Mouse (Mus musculus): Measurements from ENCODE around the gene Lypla2. TPM values are rescaled to one million over a fixed set of nuclear protein-coding genes. Genes with fewer than 3 reads are reported as not detected.

Gene Lypla2
- total RNA-seq, 2 experiments from 2014 or later: 25.6 to 30.4 TPM

DNA sequence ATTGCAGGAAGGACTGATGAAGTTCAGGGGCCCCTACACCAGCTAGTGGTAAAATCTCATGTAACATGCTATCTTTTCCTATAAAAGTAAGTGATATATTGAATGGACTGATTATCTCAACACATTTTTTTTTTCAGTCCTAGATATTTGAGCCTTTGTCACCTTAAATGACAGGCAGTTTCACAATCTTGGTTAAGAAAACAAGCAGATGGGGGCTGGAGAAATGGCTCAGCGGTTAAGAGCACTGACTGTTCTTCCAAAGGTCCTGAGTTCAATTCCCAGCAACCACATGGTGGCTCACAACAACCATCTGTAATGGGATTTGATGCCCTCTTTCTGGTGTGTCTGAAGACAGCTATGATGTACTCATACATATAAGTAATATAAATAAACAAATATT lies 50.2 kb downstream of the Lypla2 start:
- TF ChIP-seq CTCF (IDR thresholded peaks at IDR 0.05): no peak
- peak overlapping the region; percentile 76 for H3K4me3 ChIP-seq
- intact Hi-C loops (cut with DNase I): no loop called here
- DNase-seq: no peak
- peak overlapping the region; percentile 86 for H3K27ac ChIP-seq

DNA sequence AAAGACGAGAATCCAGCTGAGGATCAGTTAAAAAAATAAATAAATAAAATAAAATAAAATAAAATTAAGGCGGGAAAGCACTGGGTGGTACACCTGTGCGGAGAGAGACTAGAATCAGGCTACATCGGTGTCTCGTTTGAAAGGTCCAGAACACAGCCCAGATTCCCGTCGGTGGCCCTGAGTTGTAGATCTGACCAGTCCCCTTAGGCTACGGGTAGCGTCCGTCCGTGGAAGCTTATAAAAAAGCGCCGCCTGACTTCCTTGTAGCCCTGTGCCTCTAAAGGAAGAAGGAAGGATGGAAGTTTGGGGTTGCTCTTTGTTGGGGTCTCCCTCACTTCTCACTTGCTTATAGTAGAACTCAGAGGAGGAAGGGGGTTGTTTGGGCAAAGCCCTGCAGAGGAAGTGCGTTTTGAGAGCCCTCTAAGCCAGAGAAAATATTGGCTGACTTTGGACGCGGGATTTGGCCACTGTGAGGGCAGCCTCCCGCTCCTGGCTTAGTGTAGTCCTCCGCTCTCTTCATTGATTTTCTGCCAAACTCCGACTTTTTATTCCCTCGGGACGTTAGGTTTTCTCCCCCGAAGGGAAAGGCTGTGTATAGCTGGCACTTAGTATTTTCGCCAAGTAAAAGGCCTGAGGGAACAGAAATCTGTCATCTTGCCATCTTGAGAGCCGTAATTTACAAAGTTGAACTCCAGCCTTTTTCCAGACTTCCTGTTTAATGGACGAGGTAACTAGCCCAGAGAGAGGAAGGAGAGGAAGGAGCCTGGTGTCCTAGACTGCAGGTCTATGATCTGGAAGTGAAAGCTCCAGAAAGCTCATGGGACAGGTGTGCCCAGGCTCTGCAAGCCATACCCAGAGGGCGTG lies 50.9 kb downstream of the Lypla2 start:
- TF ChIP-seq CTCF (IDR thresholded peaks at IDR 0.05): no peak

DNA sequence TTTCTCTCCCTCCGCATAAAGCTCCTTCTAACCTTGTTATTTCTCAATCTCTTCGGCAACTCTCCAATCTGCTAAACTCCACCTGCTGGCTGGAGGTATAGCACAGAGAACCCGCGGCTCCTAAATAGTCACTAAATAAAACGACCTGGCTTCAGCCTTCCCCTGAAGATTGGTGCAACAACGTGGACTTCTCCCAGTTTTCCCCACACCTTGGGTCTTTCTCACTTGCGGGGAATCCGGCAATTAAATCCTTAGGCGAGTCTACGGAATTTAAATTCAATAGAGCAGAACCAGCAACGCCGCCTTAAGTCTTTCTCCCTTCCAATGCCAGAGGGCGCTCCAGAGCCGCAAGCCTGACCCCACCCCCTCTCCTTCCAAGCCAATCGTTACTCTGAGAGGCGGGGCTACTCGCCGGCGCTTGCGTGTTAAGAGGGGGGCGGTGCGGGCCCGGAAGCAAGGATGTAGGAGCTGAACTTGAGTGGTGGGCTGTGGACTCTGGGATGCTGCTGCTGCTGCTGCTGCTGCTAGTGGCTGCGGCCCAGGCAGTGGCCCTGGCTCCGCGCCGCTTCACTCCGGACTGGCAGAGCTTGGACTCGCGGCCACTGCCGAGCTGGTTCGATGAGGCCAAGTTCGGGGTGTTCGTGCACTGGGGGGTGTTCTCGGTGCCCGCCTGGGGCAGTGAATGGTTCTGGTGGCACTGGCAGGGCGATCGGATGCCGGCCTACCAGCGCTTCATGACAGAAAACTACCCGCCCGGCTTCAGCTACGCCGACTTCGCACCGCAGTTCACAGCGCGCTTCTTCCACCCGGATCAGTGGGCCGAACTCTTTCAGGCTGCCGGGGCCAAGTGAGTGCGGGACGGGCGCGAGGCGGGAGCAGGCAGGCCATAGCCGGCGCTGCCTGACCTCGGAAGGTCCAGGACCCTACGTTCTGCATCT lies 51.9 kb downstream of the Lypla2 start, which contains the start of gene Fuca1:
Gene Fuca1 (plus strand): TSS at position 432 of the 938 bp plus-strand sequence.
- H3K27ac ChIP-seq: peak within 1 kb of the TSS; percentile 86
- intact Hi-C loops (cut with DNase I): loop anchor here (2.0 kb wide), 2 partner anchors 26 to 120 kb away; partner anchors contain the start of gene Hmgcl
- peak within 1 kb of the TSS; percentile 76 for H3K4me3 ChIP-seq
- TF ChIP-seq CTCF (IDR thresholded peaks at IDR 0.05): peak; percentile 82
- peak; percentile 96 for DNase-seq

More for the DNA sequence above, 50.9 kb downstream of the Lypla2 start:
- Histone ChIP-seq H3K4me3 (peak overlapping the region; percentile 76), H3K27ac (peak overlapping the region; percentile 86)
- intact Hi-C loops (cut with DNase I): loop anchor here (2.0 kb wide), 2 partner anchors 25 to 121 kb away; partner anchors contain the start of gene Hmgcl
- peak; percentile 33 for DNase-seq

DNA sequence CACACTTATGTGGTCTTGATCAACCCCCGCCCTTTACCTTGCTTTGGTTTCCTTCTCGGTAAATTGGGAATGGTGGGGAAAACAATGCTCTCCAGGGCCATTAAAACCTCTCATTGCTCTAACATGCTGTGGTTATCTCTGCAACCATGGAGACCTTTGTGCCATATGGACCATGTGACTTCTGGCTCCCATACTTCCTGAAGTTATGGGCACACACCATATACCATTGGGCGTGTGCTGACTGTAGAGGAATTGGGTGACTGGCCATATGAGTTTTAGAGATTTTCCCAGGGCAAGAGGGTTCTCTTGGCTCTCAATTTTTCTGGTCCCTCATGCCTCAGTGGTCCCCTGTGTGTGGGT lies 53.2 kb downstream of the Lypla2 start:
- Histone ChIP-seq H3K4me3 (no peak overlapping the region), H3K27ac (no peak overlapping the region)
- no peak for TF ChIP-seq CTCF (IDR thresholded peaks at IDR 0.05)
- intact Hi-C loops (cut with DNase I): loop anchor here (2.0 kb wide), 1 partner anchor 30 kb away; no protein-coding TSS in a partner anchor
- no peak for DNase-seq

DNA sequence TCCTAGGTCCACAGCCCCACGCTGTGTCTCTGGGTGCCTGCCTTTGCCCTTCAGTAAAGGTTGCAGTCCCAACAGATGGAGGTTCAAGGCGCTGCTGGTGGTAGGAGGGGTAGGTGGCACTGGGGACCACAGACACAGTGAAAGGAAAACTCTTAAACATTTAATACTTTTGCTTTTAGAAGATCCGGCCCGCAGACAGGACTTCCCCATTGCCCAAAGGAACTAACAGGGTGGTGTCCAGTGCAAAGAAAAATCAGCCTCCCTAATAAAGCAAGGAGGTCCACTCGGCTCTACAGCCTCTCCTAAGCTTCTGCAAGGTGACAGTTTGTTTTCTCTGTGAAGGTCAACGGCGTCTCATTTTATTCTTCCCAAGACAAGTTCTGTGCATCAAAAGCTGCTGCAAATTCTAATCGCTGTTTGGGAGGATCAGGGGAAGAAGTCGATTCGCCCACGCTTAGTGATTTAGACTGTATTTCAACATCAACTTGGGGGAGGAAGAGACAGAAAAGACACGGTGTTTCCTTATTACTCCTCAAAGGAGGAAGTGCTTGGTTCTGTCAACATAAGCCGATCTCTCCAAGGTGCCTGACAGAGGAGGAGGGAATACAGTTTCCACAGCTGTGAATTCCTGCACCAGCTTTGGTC lies 53.7 kb downstream of the Lypla2 start:
- intact Hi-C loops (cut with DNase I): loop anchor here (2.0 kb wide), 1 partner anchor 30 kb away; no protein-coding TSS in a partner anchor
- Histone ChIP-seq H3K27ac (peak overlapping the region; percentile 48; the same call in 1 of the 2 replicates), H3K4me3 (no peak overlapping the region; the same call in 1 of the 2 replicates)
- no peak for TF ChIP-seq CTCF (IDR thresholded peaks at IDR 0.05)
- no peak for DNase-seq

Other genes with a start within 250 kb of the Lypla2 start
- not detected for gene Il22ra1, start 244.5 kb downstream of the Lypla2 start, total RNA-seq (2021)
- 100 to 1,000 TPM in 1 of 2 experiments, 10 to 100 TPM in 1; 31.1 to 100 TPM for gene Myom3, start 212.9 kb downstream of the Lypla2 start, total RNA-seq (2021)
- gene Srsf10, start 116.9 kb downstream of the Lypla2 start, total RNA-seq (2021): 10 to 100 TPM; 27.2 to 30.6 TPM
- gene Pnrc2, start 98.8 kb downstream of the Lypla2 start, total RNA-seq (2021): 10 to 100 TPM; 36.7 to 44.8 TPM
- gene Cnr2, start 77.2 kb downstream of the Lypla2 start, total RNA-seq (2021): under 1 TPM; 0.10 to 0.11 TPM
- gene Fuca1, start 51.9 kb downstream of the Lypla2 start, total RNA-seq (2021): 10 to 100 TPM; 17.0 to 23.0 TPM
- gene Hmgcl, start 26.2 kb downstream of the Lypla2 start, total RNA-seq (2021): 10 to 100 TPM; 31.7 to 43.4 TPM
- under 1 TPM in 1 of 2 experiments, not detected in 1; 0.47 TPM for gene Gale, start 8.9 kb downstream of the Lypla2 start, total RNA-seq (2021)
- 10 to 100 TPM; 23.3 to 28.5 TPM for gene Pithd1, start 14.6 kb upstream of the Lypla2 start, total RNA-seq (2021)
- gene Eloa, start 49.1 kb upstream of the Lypla2 start, total RNA-seq (2021): 10 to 100 TPM; 58.9 to 63.4 TPM
- gene Rpl11, start 80.8 kb upstream of the Lypla2 start, total RNA-seq (2021): 100 to 1,000 TPM; 215 to 256 TPM
- gene Id3, start 170.9 kb upstream of the Lypla2 start, total RNA-seq (2021): 10 to 100 TPM; 11.3 to 21.9 TPM
- 1 to 10 TPM in 1 of 2 experiments, under 1 TPM in 1; 0.48 to 1.1 TPM for gene E2f2, start 199.8 kb upstream of the Lypla2 start, total RNA-seq (2021)
- gene Asap3, start 233.7 kb upstream of the Lypla2 start, total RNA-seq (2021): 1 to 10 TPM; 1.5 to 2.5 TPM

All from gastrocnemius, adult 2 months (tissue).